Mouse (Mus musculus) forebrain, embryonic 13.5 days (tissue): Measurements from ENCODE around the gene Ear1. TPM values are rescaled to one million over a fixed set of nuclear protein-coding genes. Genes with fewer than 3 reads are reported as not detected.
"Not testable (repeated sequence)": the region's sequence is repeated elsewhere in the genome, so short reads cannot be mapped to it uniquely, and the experiment has no call there.

Experiments used
- ATAC-seq: fragments of 200-750 bp; cut with Nextera tagmentation; 2 replicates; pipeline ENCODE4 v1.8.0; 2017
- H3K27ac ChIP-seq: fragments of 300-500 bp; sonication (generic); 2 replicates; pipeline ENCODE4 v1.5.1; 2015; ENCODE audit warnings: inconsistent platforms, mild to moderate bottlenecking, moderate library complexity
- H3K27me3 ChIP-seq: fragments of 300-500 bp; sonication (generic); 2 replicates; pipeline ENCODE4 v1.6.1; 2015; ENCODE audit warnings: mild to moderate bottlenecking, inconsistent platforms
- H3K36me3 ChIP-seq: fragments of 300-500 bp; sonication (generic); 2 replicates; pipeline ENCODE4 v1.6.1; 2015; ENCODE audit warnings: mild to moderate bottlenecking, inconsistent platforms; ENCODE audit not compliant: poor library complexity, severe bottlenecking
- H3K4me1 ChIP-seq: fragments of 300-500 bp; sonication (generic); 2 replicates; pipeline ENCODE4 v1.6.1; 2015; ENCODE audit warnings: inconsistent platforms
- H3K4me2 ChIP-seq: fragments of 300-500 bp; sonication (generic); 2 replicates; pipeline ENCODE4 v1.6.1; 2015; ENCODE audit warnings: inconsistent platforms, mild to moderate bottlenecking, moderate library complexity
- H3K4me3 ChIP-seq: fragments of 300-500 bp; sonication (generic); 2 replicates; pipeline ENCODE4 v1.5.1; 2015; ENCODE audit warnings: mild to moderate bottlenecking, inconsistent platforms
- H3K9ac ChIP-seq: fragments of 300-500 bp; sonication (generic); 2 replicates; pipeline ENCODE4 v1.6.1; 2015; ENCODE audit warnings: mild to moderate bottlenecking, inconsistent platforms
- H3K9me3 ChIP-seq: fragments of 300-500 bp; sonication (generic); replicated peaks from 2 replicates; pipeline ENCODE4 v1.6.1; 2016; ENCODE audit warnings: inconsistent platforms
- WGBS: fragments of 180-500 bp; shearing (Covaris S2); methylation state at CpG from one replicate; pipeline ENCODE4 v1.1.7; 2015; 5-methylcytosine and 5-hydroxymethylcytosine counted together
- polyA plus RNA-seq: library from polyadenylated mRNA; unstranded; fragments of >200 nt; fragmentation: Nextera tagmentation; extraction: Ambion mirVana; gene quantifications from 2 replicates; pipeline ENCODE4 v1.2.1, GENCODE M21; 2015

Gene Ear1
- polyA plus RNA-seq, 1 experiment from 2014 or later, result not detected

- H3K27me3 ChIP-seq, H3K4me2 ChIP-seq, H3K4me3 ChIP-seq, H3K9ac ChIP-seq, H3K9me3 ChIP-seq, H3K4me1 ChIP-seq, ATAC-seq, H3K27ac ChIP-seq, H3K36me3 ChIP-seq: not testable (repeated sequence)
- WGBS, result 88% methylated on average over 4 of the region's 4 CpGs
These were observed 31.3 kb downstream of the Ear1 start for GRCm38 (mm10) chr14:43843949-43844573.

- H3K9me3 ChIP-seq, H3K27me3 ChIP-seq, H3K36me3 ChIP-seq, H3K4me3 ChIP-seq, H3K4me1 ChIP-seq, ATAC-seq, H3K4me2 ChIP-seq, H3K27ac ChIP-seq, H3K9ac ChIP-seq: not testable (repeated sequence)
- WGBS, result 80% methylated on average over 1 of the region's 1 CpGs
These were observed 34.3 kb downstream of the Ear1 start for GRCm38 (mm10) chr14:43840976-43841375.

GRCm38 (mm10) chr14:43835366-43835765, 40.0 kb downstream of the Ear1 start:
- H3K9ac ChIP-seq, H3K4me2 ChIP-seq, H3K4me3 ChIP-seq, H3K9me3 ChIP-seq, H3K36me3 ChIP-seq, ATAC-seq, H3K4me1 ChIP-seq, H3K27ac ChIP-seq, H3K27me3 ChIP-seq: not testable (repeated sequence)
- 91% methylated on average over 2 of the region's 2 CpGs for WGBS

DNA sequence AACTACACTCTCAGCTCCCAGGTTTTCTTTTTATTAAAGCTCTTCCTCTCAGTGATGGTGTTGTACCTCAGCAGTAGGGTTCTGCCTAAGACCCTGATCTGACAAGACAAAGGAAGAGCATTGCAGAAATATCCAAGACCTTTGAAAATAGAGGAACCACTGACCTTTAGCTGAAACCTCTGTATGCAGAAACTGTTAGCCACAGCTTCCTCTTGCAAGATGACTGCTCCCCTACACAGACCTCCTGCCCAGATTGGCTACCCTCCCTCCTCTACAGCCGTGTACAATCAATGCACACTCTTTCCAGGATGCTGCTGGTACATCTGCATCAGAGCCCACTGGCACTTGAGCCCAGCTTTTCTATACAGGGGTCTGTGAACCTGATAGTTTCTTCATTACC, 44.9 kb downstream of the Ear1 start:
- H3K27ac ChIP-seq, H3K9me3 ChIP-seq, H3K4me3 ChIP-seq, H3K9ac ChIP-seq, H3K36me3 ChIP-seq, H3K4me1 ChIP-seq, ATAC-seq, H3K4me2 ChIP-seq, H3K27me3 ChIP-seq: not testable (repeated sequence)
- WGBS, result 59% methylated on average over 1 of the region's 1 CpGs

- H3K27ac ChIP-seq, H3K27me3 ChIP-seq: not testable (repeated sequence)
- WGBS, result 85% methylated on average over 6 of the region's 6 CpGs
These were observed 51.1 kb downstream of the Ear1 start for GRCm38 (mm10) chr14:43824176-43824575.

DNA sequence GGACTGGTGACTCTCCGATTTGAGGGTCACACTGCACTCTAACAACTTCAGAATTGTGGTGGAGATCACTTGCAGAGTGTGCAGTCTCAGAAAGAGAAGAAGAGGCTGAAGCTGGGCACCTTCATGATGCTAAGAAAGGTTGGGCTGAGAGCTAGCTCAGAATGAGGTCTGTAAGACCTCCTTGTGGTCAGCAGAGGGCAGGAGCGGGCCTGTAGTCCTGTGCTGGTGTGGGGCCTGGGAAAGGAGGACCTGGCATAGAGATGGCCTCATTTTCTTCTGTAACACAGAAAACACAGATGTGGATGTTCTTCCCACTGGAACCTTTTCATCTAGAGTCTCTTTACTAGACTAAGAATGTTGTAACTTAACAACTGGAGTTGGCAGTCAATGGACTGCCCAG, 53.4 kb downstream of the Ear1 start:
- ATAC-seq, H3K4me2 ChIP-seq, H3K36me3 ChIP-seq, H3K4me1 ChIP-seq, H3K9me3 ChIP-seq, H3K9ac ChIP-seq, H3K27ac ChIP-seq, H3K27me3 ChIP-seq, H3K4me3 ChIP-seq: not testable (repeated sequence)
- 47% methylated on average over 1 of the region's 2 CpGs for WGBS

More at GRCm38 (mm10) chr14:43824176-43824575, 51.1 kb downstream of the Ear1 start:
- not testable (repeated sequence) for ATAC-seq, H3K4me1 ChIP-seq, H3K4me2 ChIP-seq, H3K4me3 ChIP-seq, H3K9ac ChIP-seq, H3K36me3 ChIP-seq, H3K9me3 ChIP-seq

- H3K27ac ChIP-seq, H3K4me3 ChIP-seq, H3K4me1 ChIP-seq, H3K9ac ChIP-seq, H3K4me2 ChIP-seq, H3K36me3 ChIP-seq, H3K27me3 ChIP-seq, H3K9me3 ChIP-seq: not testable (repeated sequence)
- ATAC-seq, result peak; percentile 62; the same call in 1 of the 2 replicates
- WGBS, result 61% methylated on average over 8 of the region's 9 CpGs
These were observed 62.9 kb downstream of the Ear1 start for GRCm38 (mm10) chr14:43812458-43812857.

DNA sequence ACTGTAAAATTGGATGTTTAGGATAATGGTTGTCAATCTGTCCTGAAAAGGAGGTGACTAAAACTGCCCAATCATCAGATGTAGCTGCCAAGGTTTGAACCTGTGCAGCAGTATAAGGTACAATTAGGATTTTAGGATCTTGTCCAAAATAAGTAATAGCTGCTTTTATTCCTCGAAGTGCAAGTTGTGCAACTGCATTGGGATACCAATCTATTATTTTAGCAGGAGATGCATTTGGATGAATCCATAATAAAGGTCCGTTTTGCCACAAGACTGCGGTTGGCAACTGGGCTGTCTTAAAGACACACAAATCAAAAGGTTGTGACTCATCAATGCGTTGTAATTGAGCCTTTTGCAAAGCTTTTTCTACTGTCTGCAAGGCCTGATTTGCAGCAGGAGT, 67.2 kb downstream of the Ear1 start:
- H3K9me3 ChIP-seq, H3K4me1 ChIP-seq, H3K9ac ChIP-seq, H3K27ac ChIP-seq, H3K27me3 ChIP-seq, H3K4me2 ChIP-seq, ATAC-seq, H3K36me3 ChIP-seq, H3K4me3 ChIP-seq: not testable (repeated sequence)
- WGBS, result 78% methylated on average over 4 of the region's 4 CpGs

DNA sequence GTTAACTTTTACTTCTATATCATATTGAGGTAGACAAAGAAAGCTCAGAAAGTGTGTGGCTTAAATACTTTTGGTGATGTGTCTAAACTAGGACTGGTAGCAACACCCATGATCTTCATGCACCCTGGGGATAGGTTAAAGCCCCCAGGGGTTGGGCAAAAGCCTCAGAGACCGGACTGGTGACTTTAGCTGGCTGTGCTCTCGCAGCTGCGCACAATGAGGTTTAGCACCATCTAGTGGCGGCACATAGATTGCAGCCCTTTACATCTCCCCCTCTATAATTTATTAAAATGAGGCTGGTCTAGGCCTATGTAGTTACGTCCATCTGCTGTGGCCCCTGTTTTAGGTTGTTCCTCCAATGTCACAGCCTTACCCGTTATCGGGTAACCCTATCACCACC, 70.9 kb downstream of the Ear1 start:
- H3K36me3 ChIP-seq, H3K27ac ChIP-seq, H3K9ac ChIP-seq, H3K27me3 ChIP-seq, ATAC-seq, H3K9me3 ChIP-seq, H3K4me3 ChIP-seq, H3K4me2 ChIP-seq, H3K4me1 ChIP-seq: not testable (repeated sequence)
- 12% methylated on average over 7 of the region's 7 CpGs for WGBS

- not testable (repeated sequence) for H3K27ac ChIP-seq, H3K36me3 ChIP-seq, H3K4me1 ChIP-seq, H3K27me3 ChIP-seq, H3K9me3 ChIP-seq
- peak; percentile 38; the same call in 1 of the 2 replicates for ATAC-seq
- 14% methylated on average over 22 of the region's 23 CpGs for WGBS
- Histone ChIP-seq H3K4me2 (peak overlapping the region; percentile 52), H3K9ac (peak overlapping the region; percentile 30; the same call in 1 of the 2 replicates), H3K4me3 (0 out of 2 replicates have a peak overlapping the region, but pooled peaks have one; percentile 12)
These were observed 78.3 kb downstream of the Ear1 start for GRCm38 (mm10) chr14:43796905-43797470.

- H3K27ac ChIP-seq, result no peak overlapping the region
- H3K4me1 ChIP-seq, result 0 out of 2 replicates have a peak, but pooled peaks cover 4% of the 10 kb centered on the region
- peak; percentile 68; the same call in 1 of the 2 replicates for ATAC-seq
- H3K27me3 ChIP-seq, result no peaks in the 10 kb centered on the region
- 0 out of 2 replicates have a peak overlapping the region, but pooled peaks have one; percentile 12 for H3K4me3 ChIP-seq
- peak overlapping the region; percentile 52 for H3K4me2 ChIP-seq
- no peaks in the 10 kb centered on the region for H3K9me3 ChIP-seq
- no peaks in the 10 kb centered on the region for H3K36me3 ChIP-seq
- WGBS, result 24% methylated on average over 14 of the region's 14 CpGs
- 0 out of 2 replicates have a peak overlapping the region, but pooled peaks have one; percentile 30 for H3K9ac ChIP-seq
These were observed 79.0 kb downstream of the Ear1 start for GRCm38 (mm10) chr14:43796069-43796904.

- H3K9me3 ChIP-seq, H3K4me1 ChIP-seq, H3K4me3 ChIP-seq, H3K9ac ChIP-seq, H3K4me2 ChIP-seq, H3K36me3 ChIP-seq, ATAC-seq, H3K27me3 ChIP-seq, H3K27ac ChIP-seq: not testable (repeated sequence)
- 88% methylated on average over 5 of the region's 5 CpGs for WGBS
These were observed 81.5 kb downstream of the Ear1 start for GRCm38 (mm10) chr14:43793811-43794210.
